Mouse (Mus musculus): ENCODE results near the gene Insr. TPM values are rescaled to one million over a fixed set of nuclear protein-coding genes. Genes with fewer than 3 reads are reported as not detected.

The Insr gene
- total and polyA plus RNA-seq, 3 experiments: 5.3 to 7.6 TPM; not detected in 1

- Histone ChIP-seq H3K36me3 (ENCODE audit: control insufficient read depth in 1 of 2, insufficient read depth in 2 of 2, low read length in 2 of 2) (no peaks in the 10 kb centered on the region), H3K27ac (ENCODE audit: control insufficient read depth, low read depth, low read length) (no peak overlapping the region), H3K4me3 (ENCODE audit: control insufficient read depth in 1 of 2, insufficient read depth in 1 of 2, low read depth in 2 of 2, low read length in 2 of 2) (no peak overlapping the region), H3K79me2 (ENCODE audit: control insufficient read depth, insufficient read depth, low read length, poor library complexity) (no peaks in the 10 kb centered on the region), H3K9ac (ENCODE audit: control insufficient read depth, low read depth, low read length, poor library complexity, severe bottlenecking) (no peak overlapping the region), H3K4me1 (ENCODE audit: control insufficient read depth in 1 of 2, insufficient read depth in 2 of 2, low read length in 2 of 2) (peaks cover 0 to 2% of the 10 kb centered on the region in 2 experiments; a peak in 1 of 4 replicates), H3K27me3 (ENCODE audit: control insufficient read depth in 1 of 2, insufficient read depth in 2 of 2, low read length in 2 of 2) (no peaks in the 10 kb centered on the region), H3K9me3 (replicated peaks; ENCODE audit: insufficient read depth, low read length) (no peaks in the 10 kb centered on the region)
- TF ChIP-seq TBP (IDR thresholded peaks at IDR 0.05; ENCODE audit: low read depth, low read length): no peak
- no peak for TF ChIP-seq ZNF384 (IDR thresholded peaks at IDR 0.05; ENCODE audit: low read depth, low read length)
- TF ChIP-seq SIN3A (IDR thresholded peaks at IDR 0.05; ENCODE audit: low read length): no peak
- no peak for TF ChIP-seq MAZ (IDR thresholded peaks at IDR 0.05; ENCODE audit: low read depth, low read length)
- no peak for TF ChIP-seq GATA1 (IDR thresholded peaks at IDR 0.05; ENCODE audit: low read depth, low read length)
- TF ChIP-seq UBTF (IDR thresholded peaks at IDR 0.05; ENCODE audit: borderline replicate concordance, insufficient read depth, low read depth, low read length): no peak
- no peak for TF ChIP-seq BHLHE40 (IDR thresholded peaks at IDR 0.05; ENCODE audit: borderline replicate concordance, low read depth, low read length)
- no peak for TF ChIP-seq ZC3H11A (IDR thresholded peaks at IDR 0.05; ENCODE audit: low read depth, low read length)
- no peak for TF ChIP-seq MYB (IDR thresholded peaks at IDR 0.05; ENCODE audit: low read depth, low read length)
- no peak for DNase-seq (ENCODE audit: low read depth, low spot score)
Measured at GRCm38 (mm10) chr8:3243229-3243628, 36.2 kb downstream of the Insr start.

GRCm38 (mm10) chr8:3240725-3241124 lies 38.7 kb downstream of the Insr start:
- no peak for DNase-seq (ENCODE audit: low read depth, low spot score)

DNA sequence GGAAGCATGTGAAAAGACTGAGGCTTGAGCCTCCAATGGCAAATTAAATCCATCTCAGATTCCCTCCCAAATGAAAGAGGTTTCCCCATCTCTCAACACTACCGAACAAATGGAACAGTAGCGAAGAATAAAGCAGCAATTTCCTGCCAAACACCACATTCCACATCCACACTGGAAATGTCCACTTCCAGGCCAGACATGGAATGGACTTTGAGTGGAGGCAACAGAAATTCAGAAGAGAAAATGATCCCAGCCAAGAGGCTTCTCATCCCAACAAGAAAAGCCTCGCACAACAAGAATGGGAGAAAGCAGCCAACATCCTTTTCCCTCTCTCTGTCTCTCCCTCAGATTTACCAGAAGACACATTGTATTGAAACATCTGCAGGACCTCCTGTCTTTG lies 39.8 kb downstream of the Insr start:
- H3K9ac ChIP-seq (ENCODE audit: control insufficient read depth, low read depth, low read length, poor library complexity, severe bottlenecking): no peak overlapping the region
- H3K36me3 ChIP-seq (ENCODE audit: control insufficient read depth in 1 of 2, insufficient read depth in 2 of 2, low read length in 2 of 2): no peaks in the 10 kb centered on the region
- H3K4me3 ChIP-seq (ENCODE audit: control insufficient read depth in 1 of 2, insufficient read depth in 1 of 2, low read depth in 2 of 2, low read length in 2 of 2): no peak overlapping the region
- H3K27me3 ChIP-seq (ENCODE audit: control insufficient read depth in 1 of 2, insufficient read depth in 2 of 2, low read length in 2 of 2): no peaks in the 10 kb centered on the region
- DNase-seq (ENCODE audit: low read depth, low spot score): no peak
- H3K9me3 ChIP-seq (replicated peaks; ENCODE audit: insufficient read depth, low read length): no peaks in the 10 kb centered on the region
- TF ChIP-seq TBP (IDR thresholded peaks at IDR 0.05; ENCODE audit: low read depth, low read length): no peak
- TF ChIP-seq RCOR1 (IDR thresholded peaks at IDR 0.05; ENCODE audit: low read depth, low read length): no peak
- no peak for TF ChIP-seq EP300 (IDR thresholded peaks at IDR 0.05; ENCODE audit: low read depth in 1 of 2, low read length in 2 of 2)
- TF ChIP-seq ETS1 (IDR thresholded peaks at IDR 0.05; ENCODE audit: low read depth, low read length): no peak
- no peak for TF ChIP-seq KAT2A (conservative IDR thresholded peaks at IDR 0.05; ENCODE audit: low read depth, low read length)
- TF ChIP-seq USF1 (IDR thresholded peaks at IDR 0.05; ENCODE audit: low read depth, low read length): no peak
- TF ChIP-seq HCFC1 (IDR thresholded peaks at IDR 0.05; ENCODE audit: low read depth, low read length): no peak
- no peak for TF ChIP-seq RAD21 (IDR thresholded peaks at IDR 0.05; ENCODE audit: low read depth, low read length)
- no peak for TF ChIP-seq GABPA (IDR thresholded peaks at IDR 0.05; ENCODE audit: low read depth, low read length)
- no peak overlapping the region for H3K27ac ChIP-seq (ENCODE audit: control insufficient read depth, low read depth, low read length)
- peaks cover 1% of the 10 kb centered on the region; the same call in 1 of the 2 replicates for H3K79me2 ChIP-seq (ENCODE audit: control insufficient read depth, insufficient read depth, low read length, poor library complexity)
- H3K4me1 ChIP-seq (ENCODE audit: control insufficient read depth in 1 of 2, insufficient read depth in 2 of 2, low read length in 2 of 2): peaks cover 0 to 2% of the 10 kb centered on the region in 2 experiments; a peak in 1 of 4 replicates

More at GRCm38 (mm10) chr8:3240725-3241124, 38.7 kb downstream of the Insr start:
- no peaks in the 10 kb centered on the region for H3K36me3 ChIP-seq (ENCODE audit: control insufficient read depth in 1 of 2, insufficient read depth in 2 of 2, low read length in 2 of 2)
- H3K4me1 ChIP-seq (ENCODE audit: control insufficient read depth in 1 of 2, insufficient read depth in 2 of 2, low read length in 2 of 2): peaks cover 0 to 2% of the 10 kb centered on the region in 2 experiments; a peak in 1 of 4 replicates
- no peak overlapping the region for H3K9ac ChIP-seq (ENCODE audit: control insufficient read depth, low read depth, low read length, poor library complexity, severe bottlenecking)
- no peak overlapping the region for H3K4me3 ChIP-seq (ENCODE audit: control insufficient read depth in 1 of 2, insufficient read depth in 1 of 2, low read depth in 2 of 2, low read length in 2 of 2)
- no peaks in the 10 kb centered on the region for H3K27me3 ChIP-seq (ENCODE audit: control insufficient read depth in 1 of 2, insufficient read depth in 2 of 2, low read length in 2 of 2)
- 0 out of 2 replicates have a peak, but pooled peaks cover 1% of the 10 kb centered on the region for H3K79me2 ChIP-seq (ENCODE audit: control insufficient read depth, insufficient read depth, low read length, poor library complexity)
- no peaks in the 10 kb centered on the region for H3K9me3 ChIP-seq (replicated peaks; ENCODE audit: insufficient read depth, low read length)
- peak; percentile 38; the same call in 1 of the 2 replicates for TF ChIP-seq ZNF384 (IDR thresholded peaks at IDR 0.05; ENCODE audit: low read depth, low read length)
- no peak for TF ChIP-seq MAX (IDR thresholded peaks at IDR 0.05; ENCODE audit: low read length)
- no peak overlapping the region for H3K27ac ChIP-seq (ENCODE audit: control insufficient read depth, low read depth, low read length)
